Mouse (Mus musculus) embryonic facial prominence, embryonic 11.5 days (tissue): Measurements from ENCODE around the gene Tmed10. TPM values are rescaled to one million over a fixed set of nuclear protein-coding genes. Genes with fewer than 3 reads are reported as not detected.

ENCODE experiments used
- ATAC-seq: fragments of 200-750 bp; cut with Nextera tagmentation; replicated peaks from 2 replicates; pipeline ENCODE4 v1.8.0; 2017; ENCODE audit warnings: low read depth; ENCODE audit not compliant: insufficient number of reproducible peaks, low FRiP score, low TSS enrichment
- DNase-seq: peaks from one replicate; pipeline ENCODE4 v3.0.0-alpha.2; 2015; ENCODE audit warnings: low spot score
- H3K27ac ChIP-seq: fragments of 300-500 bp; sonication (generic); replicated peaks from 2 replicates; pipeline ENCODE4 v1.5.1; 2014; ENCODE audit warnings: mild to moderate bottlenecking, low read depth, low read length, control low read depth
- H3K27me3 ChIP-seq: fragments of 300-500 bp; sonication (generic); 2 replicates; pipeline ENCODE4 v1.6.1; 2014; ENCODE audit warnings: mild to moderate bottlenecking, low read length, moderate library complexity, mixed read lengths; ENCODE audit not compliant: control insufficient read depth, insufficient read depth
- H3K36me3 ChIP-seq: fragments of 300-500 bp; sonication (generic); replicated peaks from 2 replicates; pipeline ENCODE4 v1.6.1; 2014; ENCODE audit warnings: low read depth, mild to moderate bottlenecking, low read length, moderate library complexity, mixed read lengths; ENCODE audit not compliant: control insufficient read depth, insufficient read depth
- H3K4me1 ChIP-seq: fragments of 300-500 bp; sonication (generic); 2 replicates; pipeline ENCODE4 v1.6.1; 2014; ENCODE audit warnings: low read length, mixed read lengths; ENCODE audit not compliant: control insufficient read depth, insufficient read depth
- H3K4me2 ChIP-seq: fragments of 300-500 bp; sonication (generic); 2 replicates; pipeline ENCODE4 v1.6.1; 2014; ENCODE audit warnings: low read depth, mild to moderate bottlenecking, control low read depth, low read length, moderate library complexity
- H3K4me3 ChIP-seq: fragments of 300-500 bp; sonication (generic); 2 replicates; pipeline ENCODE4 v1.5.1; 2014; ENCODE audit warnings: low read depth, low read length, control low read depth
- H3K9ac ChIP-seq: fragments of 300-500 bp; sonication (generic); replicated peaks from 2 replicates; pipeline ENCODE4 v1.6.1; 2014; ENCODE audit warnings: mild to moderate bottlenecking, control low read depth, low read length
- H3K9me3 ChIP-seq: fragments of 300-500 bp; sonication (generic); replicated peaks from 2 replicates; pipeline ENCODE4 v1.6.1; 2016; ENCODE audit warnings: mild to moderate bottlenecking, low read length, inconsistent platforms, mixed read lengths; ENCODE audit not compliant: control insufficient read depth
- WGBS: fragments of 180-500 bp; shearing (Covaris S2); extraction: QIAGEN DNeasy Blood & Tissue Kit; methylation state at CpG from one replicate; pipeline ENCODE4 v1.1.7; 2014; 5-methylcytosine and 5-hydroxymethylcytosine counted together
- polyA plus RNA-seq: library from polyadenylated mRNA; unstranded; fragments of >200 nt; fragmentation: Nextera tagmentation; extraction: Ambion mirVana; gene quantifications from 2 replicates; pipeline ENCODE4 v1.2.1, GENCODE M21; 2014

Tmed10 gene
- polyA plus RNA-seq, 1 experiment from 2014 or later, result 297 TPM

- Histone ChIP-seq H3K27me3 (no peaks in the 10 kb centered on the region), H3K36me3 (no peaks in the 10 kb centered on the region; the same call in 1 of the 2 replicates), H3K9me3 (no peaks in the 10 kb centered on the region), H3K9ac (no peak overlapping the region), H3K4me1 (no peaks in the 10 kb centered on the region), H3K4me2 (no peak overlapping the region), H3K4me3 (no peak overlapping the region), H3K27ac (no peak overlapping the region)
- ATAC-seq, result no peak
- no peak for DNase-seq
- 87% methylated on average over 6 of the region's 6 CpGs for WGBS
These were observed 26.3 kb downstream of the Tmed10 start for GRCm38 (mm10) chr12:85348338-85348737.

GRCm38 (mm10) chr12:85347196-85347595 is 27.5 kb downstream of the Tmed10 start:
- Histone ChIP-seq H3K36me3 (no peaks in the 10 kb centered on the region), H3K27me3 (no peaks in the 10 kb centered on the region), H3K4me2 (no peak overlapping the region), H3K9me3 (no peaks in the 10 kb centered on the region), H3K9ac (no peak overlapping the region), H3K4me3 (no peak overlapping the region), H3K27ac (no peak overlapping the region), H3K4me1 (no peaks in the 10 kb centered on the region)
- 74% methylated on average over 3 of the region's 3 CpGs for WGBS
- ATAC-seq (no peak), DNase-seq (no peak)

GRCm38 (mm10) chr12:85346374-85346773 is 28.3 kb downstream of the Tmed10 start:
- H3K36me3 ChIP-seq, result no peaks in the 10 kb centered on the region
- peak; percentile 87 for DNase-seq
- H3K4me2 ChIP-seq, result no peak overlapping the region
- H3K9me3 ChIP-seq, result no peaks in the 10 kb centered on the region
- no peak for ATAC-seq
- H3K4me3 ChIP-seq, result no peak overlapping the region
- no peaks in the 10 kb centered on the region for H3K4me1 ChIP-seq
- no peak overlapping the region for H3K9ac ChIP-seq
- 63% methylated on average over 3 of the region's 3 CpGs for WGBS
- H3K27me3 ChIP-seq, result no peaks in the 10 kb centered on the region
- H3K27ac ChIP-seq, result no peak overlapping the region

GRCm38 (mm10) chr12:85345559-85345958 is 29.1 kb downstream of the Tmed10 start:
- Histone ChIP-seq H3K4me2 (no peak overlapping the region), H3K4me3 (no peak overlapping the region), H3K9ac (no peak overlapping the region), H3K4me1 (no peaks in the 10 kb centered on the region), H3K9me3 (no peaks in the 10 kb centered on the region), H3K27me3 (no peaks in the 10 kb centered on the region), H3K36me3 (no peaks in the 10 kb centered on the region), H3K27ac (no peak overlapping the region)
- WGBS, result 94% methylated on average over 6 of the region's 6 CpGs
- no peak for DNase-seq
- no peak for ATAC-seq

- no peaks in the 10 kb centered on the region for H3K4me1 ChIP-seq
- no peak overlapping the region for H3K9ac ChIP-seq
- H3K9me3 ChIP-seq, result no peaks in the 10 kb centered on the region
- ATAC-seq (no peak), DNase-seq (peak; percentile 64)
- H3K27ac ChIP-seq, result no peak overlapping the region
- H3K4me2 ChIP-seq, result no peak overlapping the region
- 65% methylated on average over 7 of the region's 7 CpGs for WGBS
- no peaks in the 10 kb centered on the region for H3K27me3 ChIP-seq
- H3K36me3 ChIP-seq, result no peaks in the 10 kb centered on the region
- H3K4me3 ChIP-seq, result no peak overlapping the region
These were observed 30.4 kb downstream of the Tmed10 start for GRCm38 (mm10) chr12:85344252-85344651.

GRCm38 (mm10) chr12:85342310-85342709 is 32.3 kb downstream of the Tmed10 start:
- no peak overlapping the region for H3K4me2 ChIP-seq
- DNase-seq, result no peak
- no peak overlapping the region for H3K9ac ChIP-seq
- H3K4me1 ChIP-seq, result no peaks in the 10 kb centered on the region
- no peaks in the 10 kb centered on the region for H3K27me3 ChIP-seq
- no peaks in the 10 kb centered on the region for H3K9me3 ChIP-seq
- H3K4me3 ChIP-seq, result no peak overlapping the region
- WGBS, result 81% methylated on average over 4 of the region's 4 CpGs
- H3K36me3 ChIP-seq, result no peaks in the 10 kb centered on the region
- no peak overlapping the region for H3K27ac ChIP-seq
- ATAC-seq, result no peak

- H3K4me1 ChIP-seq, result no peaks in the 10 kb centered on the region
- H3K27me3 ChIP-seq, result no peaks in the 10 kb centered on the region
- no peaks in the 10 kb centered on the region for H3K9me3 ChIP-seq
- H3K4me2 ChIP-seq, result no peak overlapping the region
- no peak overlapping the region for H3K9ac ChIP-seq
- ATAC-seq (no peak), DNase-seq (peak; percentile 90)
- H3K4me3 ChIP-seq, result no peak overlapping the region
- H3K36me3 ChIP-seq, result no peaks in the 10 kb centered on the region
- H3K27ac ChIP-seq, result no peak overlapping the region
- 78% methylated on average over 1 of the region's 1 CpGs for WGBS
These were observed 33.5 kb downstream of the Tmed10 start for GRCm38 (mm10) chr12:85341131-85341530.

- 44% methylated on average over 4 of the region's 4 CpGs for WGBS
- Histone ChIP-seq H3K4me3 (peak overlapping the region; percentile 85; the same call in 1 of the 2 replicates), H3K36me3 (no peaks in the 10 kb centered on the region), H3K4me1 (no peaks in the 10 kb centered on the region), H3K4me2 (peak overlapping the region; percentile 72), H3K9me3 (no peaks in the 10 kb centered on the region), H3K9ac (no peak overlapping the region), H3K27ac (no peak overlapping the region), H3K27me3 (no peaks in the 10 kb centered on the region)
- DNase-seq (peak; percentile 9), ATAC-seq (no peak)
These were observed 34.7 kb downstream of the Tmed10 start for GRCm38 (mm10) chr12:85339947-85340346.
